Mouse (Mus musculus): ENCODE measurements at regions not wholly inside any gene's neighbourhood (a gene's known extent, or its start where the extent isn't known, plus 50 kb on each side); places are given as distances from the start of the nearest gene placed in this dataset.
"Not testable (repeated sequence)": the region's sequence is repeated elsewhere in the genome, so short reads cannot be mapped to it uniquely, and the experiment has no call there.

DNA sequence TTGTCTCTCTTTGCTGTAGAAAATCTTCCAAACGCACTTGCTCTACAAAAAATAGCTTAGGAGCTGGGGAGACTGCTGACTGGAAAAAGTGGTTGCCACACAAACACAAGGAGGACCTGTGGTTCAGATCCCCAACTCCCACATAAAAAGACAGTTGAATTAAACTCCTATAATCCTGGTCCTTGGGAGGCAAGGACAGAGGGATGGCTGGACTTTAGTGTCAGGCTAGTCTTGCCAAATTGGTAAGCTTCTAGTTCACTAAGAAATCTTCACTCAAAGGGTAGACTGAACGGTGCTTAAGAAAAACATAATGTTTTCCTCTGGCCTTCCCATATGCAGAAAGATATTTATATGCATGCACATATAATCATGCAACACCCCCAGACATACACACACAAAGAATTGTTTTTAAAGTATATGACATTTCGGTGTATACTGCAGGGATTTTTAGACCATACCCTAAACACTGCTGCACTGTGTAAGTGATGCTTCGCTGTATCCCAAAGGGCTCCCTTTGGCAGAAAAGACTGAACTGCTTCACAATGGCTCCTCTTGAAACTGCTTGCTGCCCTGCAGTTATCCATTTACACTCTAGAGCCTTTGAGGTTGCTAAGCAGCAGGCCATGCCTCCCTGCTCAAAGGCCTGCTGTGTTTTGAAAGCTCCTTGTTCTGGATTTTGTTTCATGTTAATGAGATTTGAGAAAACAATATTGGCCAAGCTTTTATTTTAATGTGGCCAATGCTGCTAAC, 1299.3 kb downstream of the Zfp704 start:
- peak in 1 of 2 experiments; percentile 16 for DNase-seq (ENCODE audit: extremely low spot score in 1 of 2, low spot score in 2 of 2)
- intact Hi-C loops (cut with DNase I): no loop called here

DNA sequence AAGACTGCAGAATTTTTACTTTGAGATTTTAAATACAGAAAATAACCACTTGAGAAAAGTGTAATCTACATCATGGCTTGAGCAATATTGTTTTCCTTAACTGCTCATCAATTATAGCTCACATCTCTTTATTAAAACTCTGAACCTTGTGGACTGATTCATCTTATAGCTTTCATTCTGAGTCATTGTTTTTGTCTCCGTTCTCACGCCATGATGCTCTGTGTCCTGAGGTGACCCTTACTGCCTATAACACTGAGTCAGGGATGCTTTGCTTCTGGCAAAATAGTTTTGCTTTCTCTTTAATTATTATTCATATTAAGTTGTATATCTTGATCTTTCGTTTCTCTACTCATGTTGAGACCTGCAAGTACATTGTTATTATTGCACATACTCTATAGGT, 1302.6 kb downstream of the Zfp704 start:
- intact Hi-C loops (cut with DNase I): no loop called here
- DNase-seq (ENCODE audit: extremely low spot score in 1 of 2, low spot score in 2 of 2): no peak

DNA sequence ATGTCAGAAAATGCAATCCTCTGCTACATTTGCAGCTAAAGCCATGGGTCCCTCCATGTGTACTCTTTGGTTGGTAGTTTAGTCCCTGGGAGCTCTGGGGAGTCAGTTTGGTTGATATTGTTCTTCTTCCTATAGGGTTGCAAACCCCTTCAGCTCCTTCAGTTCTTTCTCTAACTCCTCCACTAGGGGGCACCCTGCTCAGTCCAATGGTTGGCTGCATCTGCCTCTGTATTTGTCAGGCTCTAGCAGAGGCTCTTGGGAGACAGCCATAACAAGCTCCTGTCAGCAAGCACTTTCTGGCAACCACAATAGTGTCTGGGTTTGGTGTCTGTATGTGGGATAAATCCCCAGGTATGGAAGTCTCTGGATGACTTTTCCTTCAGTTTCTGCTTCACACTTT, 1305.1 kb downstream of the Zfp704 start:
- intact Hi-C loops (cut with DNase I): no loop called here
- no peak for DNase-seq (ENCODE audit: extremely low spot score in 1 of 2, low spot score in 2 of 2)

DNA sequence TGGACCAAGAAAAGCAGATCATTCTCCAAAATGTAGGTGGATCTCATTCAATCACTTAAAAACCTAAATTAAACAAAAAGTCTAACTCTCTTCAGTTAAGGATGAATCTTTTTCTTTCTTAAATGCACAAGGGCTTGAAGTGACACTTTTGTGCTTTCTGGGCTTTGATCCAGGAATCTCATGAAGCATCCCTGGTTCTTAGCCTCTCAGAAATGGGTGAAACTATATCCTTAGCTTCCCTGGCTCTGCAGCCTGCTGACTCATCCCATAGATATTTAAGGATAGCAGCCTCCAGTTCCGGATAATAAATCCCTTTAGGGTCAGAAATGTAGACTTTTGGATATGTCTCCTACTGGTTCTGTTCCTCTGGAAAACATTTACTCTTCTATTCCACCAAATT, 1316.8 kb downstream of the Zfp704 start:
- DNase-seq (ENCODE audit: extremely low spot score in 1 of 2, low spot score in 2 of 2): peak in 1 of 2 experiments; percentile 4
- intact Hi-C loops (cut with DNase I): no loop called here

DNA sequence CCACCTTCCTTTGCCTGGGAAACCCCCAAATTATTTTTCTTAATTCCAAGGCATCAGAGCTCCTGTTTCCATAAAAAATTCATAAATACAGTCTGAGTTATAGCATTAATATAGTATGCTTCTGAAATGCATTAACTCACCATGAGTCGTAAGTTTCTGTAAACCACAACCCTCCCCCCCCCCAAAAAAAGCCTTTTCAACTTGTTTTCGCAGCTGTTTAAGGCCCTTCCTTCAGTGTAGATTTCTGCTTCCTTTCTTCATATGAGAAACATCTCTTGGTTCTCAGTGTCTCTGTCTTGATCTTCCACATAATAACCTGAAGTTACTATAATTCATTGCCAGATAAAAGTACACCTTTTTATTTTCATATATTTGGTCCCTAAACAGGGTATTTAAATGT, 1320.3 kb downstream of the Zfp704 start:
- DNase-seq (ENCODE audit: extremely low spot score in 1 of 2, low spot score in 2 of 2): no peak
- intact Hi-C loops (cut with DNase I): no loop called here

DNA sequence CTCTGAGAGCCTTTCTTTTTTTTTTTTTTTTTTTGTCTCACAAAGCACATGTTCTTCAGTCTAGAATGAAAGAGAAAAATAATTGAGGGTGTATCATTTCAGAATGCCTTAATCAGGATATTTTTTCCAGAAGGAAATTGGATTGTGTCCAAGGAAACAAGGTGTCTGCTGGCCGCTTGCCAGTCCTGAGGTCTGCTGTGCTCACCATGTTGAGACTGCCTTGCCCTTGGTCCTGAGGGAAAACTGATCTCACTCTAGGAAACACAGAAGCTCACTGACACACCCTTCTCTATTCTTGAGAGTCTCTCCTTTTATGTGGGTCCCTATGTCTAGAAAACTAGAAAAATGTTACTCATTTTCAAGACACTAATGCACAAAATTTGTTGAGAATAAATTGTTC, 1321.4 kb downstream of the Zfp704 start:
- peak in 1 of 2 experiments; percentile 26 for DNase-seq (ENCODE audit: extremely low spot score in 1 of 2, low spot score in 2 of 2)
- intact Hi-C loops (cut with DNase I): no loop called here

DNA sequence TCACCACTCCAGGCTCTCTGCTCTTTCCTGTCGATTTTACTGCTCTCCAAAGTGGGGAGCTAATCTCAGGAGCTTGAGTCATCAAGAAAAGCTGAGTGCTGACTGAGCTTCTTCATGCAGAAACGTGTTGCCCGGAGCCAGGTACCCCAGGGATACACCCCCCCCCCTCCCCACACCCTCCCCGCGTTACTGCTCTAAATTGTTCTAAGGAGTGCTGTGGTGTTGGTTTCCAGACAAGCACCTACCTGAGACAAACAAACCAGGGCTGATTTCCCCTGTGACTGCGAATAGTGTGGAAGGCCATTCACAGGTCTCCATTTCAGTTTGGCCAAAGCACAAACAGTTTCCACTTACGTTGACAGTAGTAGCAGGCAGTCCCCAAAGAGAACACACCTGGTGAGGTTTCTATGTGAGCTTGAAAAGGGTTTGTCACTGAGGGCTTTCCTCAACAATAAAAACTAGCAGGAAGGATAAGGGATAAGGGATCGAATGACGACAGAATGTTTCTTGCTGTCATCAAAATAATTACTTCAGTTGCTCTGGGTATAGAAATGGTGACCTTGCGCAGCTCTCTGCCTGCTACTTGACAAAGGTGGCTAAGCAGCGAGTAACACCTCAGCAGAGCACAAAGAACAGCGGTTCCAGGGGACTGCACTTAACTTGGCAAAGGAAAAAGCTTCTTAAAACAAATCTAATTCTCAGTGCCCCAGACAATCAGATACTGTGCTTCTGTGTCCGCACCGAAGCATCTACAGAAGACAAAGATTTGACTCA, 1325.0 kb downstream of the Zfp704 start:
- intact Hi-C loops (cut with DNase I): no loop called here
- no peak for DNase-seq (ENCODE audit: extremely low spot score in 1 of 2, low spot score in 2 of 2)

DNA sequence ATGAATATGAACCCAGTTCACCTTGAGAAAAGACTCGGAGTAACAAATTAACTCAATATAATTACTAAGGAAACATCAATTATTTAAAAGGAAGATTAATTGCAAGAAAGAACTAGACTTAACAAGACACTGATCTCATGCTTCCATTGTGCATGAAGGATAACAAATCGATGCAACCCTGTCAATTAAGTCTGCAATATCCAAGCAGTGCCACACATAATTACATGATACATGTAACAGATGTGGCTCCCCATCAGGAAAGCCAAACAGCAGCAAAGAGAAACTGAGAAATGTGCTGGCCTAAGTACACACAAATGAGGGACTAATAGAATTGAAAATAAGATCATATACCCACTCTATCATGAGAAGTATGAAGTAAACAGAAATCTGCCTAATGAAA, 1327.5 kb downstream of the Zfp704 start:
- no peak for DNase-seq (ENCODE audit: extremely low spot score in 1 of 2, low spot score in 2 of 2)
- intact Hi-C loops (cut with DNase I): no loop called here

DNA sequence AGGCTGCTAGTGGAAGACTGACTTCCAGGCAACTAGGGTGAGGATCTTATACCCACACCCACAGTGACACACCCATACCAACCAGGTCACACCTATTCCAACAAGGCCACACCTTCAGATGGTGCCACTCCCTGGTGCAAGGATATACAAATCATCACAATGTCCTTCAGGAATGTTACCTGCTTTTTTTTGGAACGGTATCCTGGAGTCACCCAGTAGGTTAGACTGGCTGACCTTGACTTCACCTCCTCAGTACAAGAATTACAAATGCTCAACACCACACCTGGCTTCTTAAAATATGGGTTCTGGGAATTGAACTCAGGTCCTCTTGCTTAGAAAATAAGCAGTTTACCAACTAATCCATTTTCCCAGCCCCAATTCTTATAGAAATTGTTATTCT, 1333.2 kb downstream of the Zfp704 start:
- intact Hi-C loops (cut with DNase I): no loop called here
- DNase-seq (ENCODE audit: extremely low spot score in 1 of 2, low spot score in 2 of 2): no peak

DNA sequence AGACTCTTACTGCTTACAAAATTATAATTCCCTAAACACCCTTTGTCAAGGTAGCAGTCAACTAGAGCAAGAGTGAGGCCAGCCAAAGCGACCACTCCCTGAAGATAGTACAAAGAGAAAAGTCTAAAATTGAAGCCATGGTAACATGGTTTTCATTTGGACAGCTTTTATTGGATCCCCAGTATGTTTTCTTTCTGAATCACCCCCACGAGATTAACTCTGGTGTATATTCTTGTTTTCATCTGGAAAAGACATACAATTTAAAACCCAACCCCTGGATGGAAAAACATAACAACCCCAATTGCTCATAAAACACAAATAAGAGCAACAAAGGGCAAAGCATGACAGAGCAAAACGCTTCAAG, 1339.0 kb downstream of the Zfp704 start:
- intact Hi-C loops (cut with DNase I): no loop called here
- no peak for DNase-seq (ENCODE audit: extremely low spot score in 1 of 2, low spot score in 2 of 2)

DNA sequence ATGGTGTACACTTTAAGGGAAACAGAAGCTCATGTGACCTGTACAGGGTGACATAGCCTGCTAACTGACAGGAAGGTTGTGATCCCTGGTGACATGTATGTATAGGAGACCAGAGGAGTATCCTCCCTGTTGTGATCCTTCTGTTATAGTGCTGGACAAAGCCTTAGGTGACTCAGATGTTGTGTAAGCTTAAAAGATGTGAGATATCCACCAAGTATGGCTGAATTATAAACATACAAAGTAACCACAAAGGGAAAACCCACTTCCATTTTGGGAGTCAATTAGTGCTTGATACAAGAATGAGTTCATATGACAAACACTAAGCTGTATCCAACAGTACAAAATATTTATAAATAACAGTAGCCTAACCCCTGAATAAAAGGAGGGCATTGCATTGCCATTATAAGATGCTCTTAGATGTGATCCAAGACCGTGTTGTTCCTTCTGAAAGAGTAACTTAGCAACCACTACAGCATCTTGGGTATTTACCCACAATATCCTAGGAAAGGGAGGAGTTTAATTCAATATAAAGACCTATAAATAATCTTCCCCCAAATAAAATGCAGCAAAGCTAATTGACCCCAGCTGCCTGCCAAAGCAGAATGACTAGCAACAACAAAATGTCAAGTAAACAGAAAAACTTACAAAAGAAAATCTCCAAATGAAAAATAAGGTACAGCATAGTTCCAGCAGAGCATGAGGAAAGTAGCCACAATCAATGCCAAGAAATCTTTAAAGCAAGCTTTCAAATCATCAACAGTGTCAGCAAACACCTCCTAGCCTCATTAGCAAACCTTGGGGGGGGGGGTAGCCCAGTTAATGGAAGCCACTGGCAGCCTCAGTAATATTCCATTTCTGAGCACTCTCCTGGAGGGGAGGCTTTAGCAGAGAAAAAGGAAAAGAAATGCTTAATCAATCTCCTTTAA, 1339.6 kb downstream of the Zfp704 start:
- intact Hi-C loops (cut with DNase I): no loop called here

DNA sequence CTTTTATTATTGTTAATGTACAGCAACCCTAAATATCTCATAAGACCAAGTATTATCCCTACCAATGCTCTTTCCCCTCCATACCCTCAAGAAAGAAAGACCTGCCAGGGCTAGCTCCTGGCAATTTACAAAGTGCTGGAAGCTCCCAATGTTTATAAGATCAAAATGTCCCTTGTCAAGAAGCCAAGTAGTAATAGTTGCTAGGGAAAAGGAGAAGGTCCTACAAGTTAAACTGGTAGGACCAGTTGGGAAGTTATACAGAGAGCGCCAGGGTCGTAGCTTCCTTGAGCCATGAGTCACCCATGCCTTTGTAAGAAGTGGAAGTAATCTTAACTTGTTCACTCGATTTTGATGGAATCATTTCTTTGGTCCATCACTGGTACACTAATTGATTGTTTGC, 1344.1 kb downstream of the Zfp704 start:
- no peak for DNase-seq (ENCODE audit: extremely low spot score in 1 of 2, low spot score in 2 of 2)

More for the DNA sequence above, 1339.6 kb downstream of the Zfp704 start:
- DNase-seq (ENCODE audit: extremely low spot score in 1 of 2, low spot score in 2 of 2): no peak

DNA sequence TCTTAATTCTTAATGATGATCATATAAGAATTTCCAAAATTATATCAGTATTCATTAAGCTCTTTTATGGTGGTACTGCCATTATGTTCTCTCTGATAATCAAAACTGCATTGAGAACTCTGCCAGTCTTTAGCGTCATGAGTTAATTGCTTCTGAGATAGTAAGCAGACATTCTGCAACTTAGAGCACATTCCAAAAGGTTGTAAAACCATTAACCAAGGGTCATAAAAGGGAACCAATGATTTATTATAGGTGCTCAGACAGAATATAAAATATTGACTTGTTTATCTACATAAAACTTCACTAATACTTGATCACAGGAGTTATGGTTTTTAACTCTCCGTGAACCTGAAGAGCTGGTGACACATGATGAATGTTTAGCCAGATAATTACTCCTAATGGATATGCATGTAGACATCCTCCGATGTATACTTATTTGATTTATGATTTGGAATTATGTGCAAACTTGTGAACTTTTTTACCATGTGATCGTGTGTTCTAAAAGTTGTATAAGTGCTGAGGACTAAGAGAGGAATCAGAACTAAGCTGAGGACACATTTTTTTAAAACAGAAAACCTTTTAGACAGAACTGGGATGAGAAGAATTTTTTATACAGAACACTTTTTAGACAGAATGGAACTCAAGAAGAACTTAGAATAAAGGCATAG, 1345.4 kb downstream of the Zfp704 start:
- intact Hi-C loops (cut with DNase I): no loop called here
- no peak for DNase-seq (ENCODE audit: extremely low spot score in 1 of 2, low spot score in 2 of 2)

More for the DNA sequence above, 1344.1 kb downstream of the Zfp704 start:
- intact Hi-C loops (cut with DNase I): no loop called here

DNA sequence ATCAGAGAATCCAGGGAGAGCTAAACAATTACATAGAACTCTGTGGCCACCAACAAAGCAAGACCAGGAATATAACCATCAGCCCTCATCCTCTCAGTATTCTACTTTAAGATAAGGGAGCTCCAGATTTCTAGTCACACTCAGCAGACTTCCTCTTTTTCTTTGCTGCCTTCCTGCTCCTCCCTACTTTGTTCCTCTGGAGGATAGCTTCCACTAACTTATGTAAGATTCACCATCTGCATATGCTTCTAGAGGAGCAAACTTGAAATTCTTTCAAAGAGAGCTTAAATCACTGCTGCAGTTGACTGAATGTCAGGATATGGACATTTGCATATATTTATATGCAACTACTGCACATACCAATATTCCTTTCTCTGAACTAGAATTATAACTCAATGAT, 1352.6 kb downstream of the Zfp704 start:
- DNase-seq (ENCODE audit: extremely low spot score in 1 of 2, low spot score in 2 of 2): no peak
- intact Hi-C loops (cut with DNase I): no loop called here

DNA sequence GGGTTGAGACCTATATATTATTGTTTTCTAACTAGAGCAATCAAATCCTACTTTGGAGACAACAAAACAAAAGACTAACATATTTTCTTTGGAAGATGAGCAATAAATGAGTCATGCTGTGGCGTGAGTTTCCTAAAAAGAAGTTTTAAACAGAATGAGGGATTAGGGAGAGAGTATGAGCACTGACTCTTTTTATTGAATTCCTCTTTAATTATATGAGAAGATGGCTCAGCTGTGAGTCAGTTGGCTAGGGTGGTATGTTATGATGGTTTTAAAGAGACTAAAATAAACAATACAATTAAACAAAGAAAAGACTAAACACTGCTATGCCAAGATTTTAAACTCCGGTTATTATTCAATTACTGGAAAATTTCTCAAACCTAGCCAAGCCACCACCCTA, 1357.6 kb downstream of the Zfp704 start:
- intact Hi-C loops (cut with DNase I): no loop called here
- no peak for DNase-seq (ENCODE audit: extremely low spot score in 1 of 2, low spot score in 2 of 2)

DNA sequence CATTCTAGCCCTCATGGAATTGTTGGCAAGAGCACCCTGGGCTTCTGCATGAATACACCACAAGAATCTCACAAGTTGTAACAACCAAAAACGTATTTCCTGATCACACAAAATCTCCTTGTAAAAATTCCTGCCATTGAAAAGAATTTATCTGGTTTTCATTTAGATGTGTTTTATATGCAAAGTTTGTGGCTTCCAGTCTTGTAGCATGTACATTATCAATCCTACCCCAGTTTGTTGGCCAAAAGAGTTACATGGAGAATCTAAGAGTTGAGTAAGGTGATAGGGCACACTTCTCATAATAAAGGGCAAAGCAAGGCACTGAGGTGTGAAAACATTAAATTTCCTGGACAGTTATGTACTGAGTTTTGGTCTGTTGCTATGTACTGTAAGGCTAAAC, 1361.0 kb downstream of the Zfp704 start:
- no peak for DNase-seq (ENCODE audit: extremely low spot score in 1 of 2, low spot score in 2 of 2)
- intact Hi-C loops (cut with DNase I): no loop called here

DNA sequence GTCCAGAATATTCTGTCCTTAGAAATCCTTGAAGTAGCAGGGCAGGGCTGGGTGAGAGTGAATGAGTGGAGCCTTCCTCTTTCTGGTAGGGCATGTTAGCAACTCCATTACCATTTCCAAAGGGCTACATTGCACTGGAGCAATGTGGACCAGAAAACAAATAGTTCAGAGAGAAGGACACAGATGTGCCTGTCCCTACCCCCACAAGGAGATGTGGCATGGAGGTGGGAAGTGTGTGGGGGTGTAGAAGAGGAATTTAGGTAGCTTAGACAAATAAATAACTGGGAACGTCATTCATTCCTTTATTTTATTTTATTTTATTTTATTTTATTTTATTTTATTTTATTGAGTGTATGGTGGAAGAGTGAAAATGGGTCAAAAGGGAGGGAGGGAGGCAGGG, 1364.1 kb downstream of the Zfp704 start:
- intact Hi-C loops (cut with DNase I): not testable (repeated sequence)

DNA sequence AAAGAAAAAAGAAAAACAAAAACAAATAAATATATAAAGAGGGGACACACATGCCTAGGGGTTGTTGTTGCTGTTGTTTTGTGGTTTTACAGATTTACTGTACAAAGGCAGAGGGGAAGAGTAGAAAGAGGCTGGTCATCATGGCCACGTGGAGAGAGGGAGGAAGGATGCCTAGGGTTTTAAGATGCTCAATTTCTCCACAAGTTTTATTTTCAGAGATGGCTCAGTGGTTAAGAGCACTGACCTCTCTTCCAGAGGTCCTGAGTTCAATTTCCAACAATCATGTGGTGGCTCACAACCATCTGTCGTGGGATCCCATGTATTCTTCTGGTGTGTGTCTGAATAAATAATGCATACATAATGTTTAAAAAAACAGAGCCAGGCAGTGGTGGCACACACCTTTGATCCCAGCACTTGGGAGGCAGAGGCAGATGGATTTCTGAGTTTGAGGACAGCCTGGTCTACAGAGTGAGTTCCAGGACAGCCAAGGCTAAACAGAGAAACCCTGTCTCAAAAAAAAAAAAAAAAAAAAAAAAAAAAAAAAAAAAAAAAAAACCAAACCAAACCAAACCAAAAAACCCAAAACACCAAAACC, 1364.6 kb downstream of the Zfp704 start:
- peak; percentile 36 to 64 for DNase-seq (ENCODE audit: extremely low spot score in 1 of 2, low spot score in 2 of 2)
- intact Hi-C loops (cut with DNase I): not testable (repeated sequence)

More for the DNA sequence above, 1364.1 kb downstream of the Zfp704 start:
- peak; percentile 50 to 76 for DNase-seq (ENCODE audit: extremely low spot score in 1 of 2, low spot score in 2 of 2)

Measured in left cerebral cortex, postnatal 10 days (tissue).